ENCODE assay signal across 16 mouse cellular contexts in the genomic region with DNA sequence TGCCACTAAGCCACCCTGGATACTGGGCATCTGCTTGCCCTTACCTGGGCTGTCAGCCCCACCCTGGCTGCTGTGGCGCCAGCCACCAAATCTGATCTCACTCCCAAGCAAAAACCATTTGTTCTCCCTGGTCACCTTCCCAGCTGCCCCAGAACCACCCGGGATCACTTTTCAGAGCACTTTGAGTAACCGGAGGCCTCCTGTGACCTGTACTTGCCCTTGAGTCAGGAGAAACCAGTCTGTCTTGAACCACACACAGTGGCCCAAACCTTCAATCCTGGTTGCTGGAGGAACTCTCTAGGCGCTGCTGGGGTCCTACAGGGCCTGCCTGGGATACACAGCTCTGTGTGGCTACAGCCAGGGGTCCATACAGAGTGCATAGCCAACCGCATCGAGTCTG. TPM values are rescaled to one million over a fixed set of nuclear protein-coding genes. Genes with fewer than 3 reads are reported as not detected.
"Had no signal": no experiment of that assay in that cellular context is flagged by ENCODE, and none has a peak within 500 bp of the region (broad histone marks: within the 10 kb centered on the region; RNA-seq: fewer than 3 reads in every experiment).

No protein-coding gene starts in this region.

- H3K9ac ChIP-seq: liver, embryonic 15.5 days; lung, embryonic 14.5 days; midbrain, embryonic 15.5 days; neural tube, embryonic 12.5 days had no signal

- H3K27ac ChIP-seq: hindbrain, postnatal 0 days; limb, embryonic 10.5 days; liver, embryonic 15.5 days; macrophage; midbrain, embryonic 15.5 days; neural tube, embryonic 12.5 days had no signal

- H3K9me3 ChIP-seq: limb, embryonic 10.5 days; liver, embryonic 15.5 days; megakaryocyte, embryonic 14.5 days; midbrain, embryonic 15.5 days; neural tube, embryonic 12.5 days had no signal

- H3K4me2 ChIP-seq: liver, embryonic 11.5 days; liver, embryonic 15.5 days; lung, embryonic 14.5 days; midbrain, embryonic 11.5 days; midbrain, embryonic 15.5 days; neural tube, embryonic 12.5 days had no signal

- H3K4me1 ChIP-seq: midbrain, embryonic 15.5 days; neural tube, embryonic 12.5 days had no signal

- DNase-seq: lung, embryonic 14.5 days; lung, postnatal 14 days; thymus, adult 18-20 months; thymus, postnatal 14 days had no signal

- H3K4me3 ChIP-seq: limb, embryonic 10.5 days; liver, embryonic 15.5 days; midbrain, embryonic 15.5 days; neural tube, embryonic 12.5 days had no signal

- ATAC-seq: hindbrain, postnatal 0 days; midbrain, embryonic 15.5 days had no signal

RNA-seq across cellular contexts. Expression of a gene that starts 13.6 kb away (rescaled TPM):
- polyA plus RNA-seq: hindbrain, postnatal 0 days; intestine, embryonic 14.5 days; large intestine, adult 2 months; limb, embryonic 10.5 days; limb, embryonic 14.5 days; liver, embryonic 15.5 days; macrophage; midbrain, embryonic 11.5 days; midbrain, embryonic 15.5 days; neural tube, embryonic 12.5 days had no signal
